Mouse (Mus musculus) forebrain, postnatal 0 days (tissue): ENCODE data around the gene Ulbp1. TPM values are rescaled to one million over a fixed set of nuclear protein-coding genes. Genes with fewer than 3 reads are reported as not detected.

Experiments
- ATAC-seq: fragments of 200-750 bp; cut with Nextera tagmentation; 2 replicates; pipeline ENCODE4 v1.8.0; 2017; ENCODE audit warnings: mild to moderate bottlenecking, moderate library complexity
- DNase-seq: peaks from one replicate; pipeline ENCODE4 v3.0.0-alpha.2; 2015
- H3K27ac ChIP-seq: fragments of 300-500 bp; sonication (generic); 2 replicates; pipeline ENCODE4 v1.5.1; 2014; ENCODE audit warnings: low read depth, mild to moderate bottlenecking, antibody characterized with exemption, low read length, moderate library complexity, mixed read lengths
- H3K27me3 ChIP-seq: fragments of 300-500 bp; sonication (generic); 2 replicates; pipeline ENCODE4 v1.6.1; 2014; ENCODE audit warnings: mild to moderate bottlenecking, low read length, mixed read lengths; ENCODE audit not compliant: insufficient read depth
- H3K36me3 ChIP-seq: fragments of 300-500 bp; sonication (generic); 2 replicates; pipeline ENCODE4 v1.6.1; 2014; ENCODE audit warnings: mild to moderate bottlenecking, moderate library complexity; ENCODE audit not compliant: insufficient read depth
- H3K4me1 ChIP-seq: fragments of 300-500 bp; sonication (generic); 2 replicates; pipeline ENCODE4 v1.6.1; 2014; ENCODE audit warnings: antibody characterized with exemption; ENCODE audit not compliant: insufficient read depth
- H3K4me2 ChIP-seq: fragments of 300-500 bp; sonication (generic); 2 replicates; pipeline ENCODE4 v1.6.1; 2014; ENCODE audit warnings: low read depth, mild to moderate bottlenecking, moderate library complexity
- H3K4me3 ChIP-seq: fragments of 300-500 bp; sonication (generic); 2 replicates; pipeline ENCODE4 v1.5.1; 2014; ENCODE audit warnings: low read depth, low read length, mixed read lengths
- H3K9ac ChIP-seq: fragments of 300-500 bp; sonication (generic); 2 replicates; pipeline ENCODE4 v1.6.1; 2014; ENCODE audit warnings: mild to moderate bottlenecking
- H3K9me3 ChIP-seq: fragments of 300-500 bp; sonication (generic); 2 replicates; pipeline ENCODE4 v1.6.1; 2016; ENCODE audit warnings: low read length
- CTCF ChIP-seq: sonication (generic); IDR thresholded peaks from 2 replicates; pipeline ENCODE4 v1.5.1; 2016; ENCODE audit warnings: antibody characterized with exemption, control low read depth, low read depth
- WGBS: fragments of 180-500 bp; shearing (Covaris S2); extraction: QIAGEN DNeasy Blood & Tissue Kit; methylation state at CpG from one replicate; pipeline ENCODE4 v1.1.7; 2014; 5-methylcytosine and 5-hydroxymethylcytosine counted together
- polyA plus RNA-seq: library from polyadenylated mRNA; unstranded; fragments of >200 nt; fragmentation: Nextera tagmentation; extraction: Ambion mirVana; gene quantifications from 2 replicates; pipeline ENCODE4 v1.2.1, GENCODE M21; 2015
- total RNA-seq: library from RNA; depleted of rRNA; stranded (reverse); fragments of >200 nt; gene quantifications from 2 replicates; pipeline ENCODE4 v1.2.3, GENCODE M21; 2014; rRNA removed

Gene Ulbp1
- total and polyA plus RNA-seq, 2 experiments from 2014 or later: 0.17 to 3.5 TPM

DNA sequence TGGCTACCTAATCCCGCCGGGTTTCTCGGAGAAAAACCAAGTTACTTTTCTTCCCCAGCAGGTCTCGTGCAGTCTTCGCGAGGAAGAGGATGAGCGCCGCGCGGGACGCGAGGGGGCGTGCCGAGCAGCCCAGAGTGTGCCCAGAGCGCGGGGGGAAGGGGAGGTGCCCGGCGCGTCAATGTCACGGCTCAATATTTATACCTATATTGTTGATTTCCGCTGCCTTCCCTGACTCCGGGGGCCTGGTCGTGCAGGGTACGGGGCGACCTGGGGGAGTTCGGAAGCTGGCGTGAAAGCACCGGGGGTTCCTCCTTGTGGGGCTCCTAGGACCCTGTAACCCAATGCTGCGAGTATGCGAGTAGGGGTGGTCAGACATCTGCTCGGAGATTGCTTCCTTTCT, 82.3 kb downstream of the Ulbp1 start:
- H3K27ac ChIP-seq: no peak overlapping the region
- TF ChIP-seq CTCF: peak; percentile 36
- WGBS: 3% methylated on average over 31 of the region's 31 CpGs
- ATAC-seq (peak; percentile 60), DNase-seq (no peak)
- H3K9ac ChIP-seq: peak overlapping the region; percentile 37; the same call in 1 of the 2 replicates
- H3K27me3 ChIP-seq: peaks cover 13% of the 10 kb centered on the region
- H3K9me3 ChIP-seq: no peaks in the 10 kb centered on the region
- no peaks in the 10 kb centered on the region for H3K36me3 ChIP-seq
- H3K4me2 ChIP-seq: peak overlapping the region; percentile 97
- peak overlapping the region; percentile 51 for H3K4me3 ChIP-seq
- H3K4me1 ChIP-seq: 0 out of 2 replicates have a peak, but pooled peaks cover 3% of the 10 kb centered on the region

Other genes with a start within 250 kb of the Ulbp1 start
- 113 and 115 TPM in 2 replicates for gene Lrp11, start 116.2 kb upstream of the Ulbp1 start, total RNA-seq
- gene Lrp11, start 116.2 kb upstream of the Ulbp1 start, polyA plus RNA-seq: 54.4 and 57.8 TPM in 2 replicates
- 10.5 and 15.2 TPM in 2 replicates for gene Nup43, start 193.9 kb upstream of the Ulbp1 start, total RNA-seq
- gene Nup43, start 193.9 kb upstream of the Ulbp1 start, polyA plus RNA-seq: 19.1 and 21.7 TPM in 2 replicates
- 90.0 and 92.3 TPM in 2 replicates for gene Pcmt1, start 207.5 kb upstream of the Ulbp1 start, total RNA-seq
- gene Pcmt1, start 207.5 kb upstream of the Ulbp1 start, polyA plus RNA-seq: 165 and 178 TPM in 2 replicates
- 38.3 and 54.6 TPM in 2 replicates for gene Lats1, start 207.6 kb upstream of the Ulbp1 start, total RNA-seq
- 5.0 and 7.4 TPM in 2 replicates for gene Lats1, start 207.6 kb upstream of the Ulbp1 start, polyA plus RNA-seq